Comparison of ENCODE assay signal across 8 mouse cellular contexts in the genomic region with DNA sequence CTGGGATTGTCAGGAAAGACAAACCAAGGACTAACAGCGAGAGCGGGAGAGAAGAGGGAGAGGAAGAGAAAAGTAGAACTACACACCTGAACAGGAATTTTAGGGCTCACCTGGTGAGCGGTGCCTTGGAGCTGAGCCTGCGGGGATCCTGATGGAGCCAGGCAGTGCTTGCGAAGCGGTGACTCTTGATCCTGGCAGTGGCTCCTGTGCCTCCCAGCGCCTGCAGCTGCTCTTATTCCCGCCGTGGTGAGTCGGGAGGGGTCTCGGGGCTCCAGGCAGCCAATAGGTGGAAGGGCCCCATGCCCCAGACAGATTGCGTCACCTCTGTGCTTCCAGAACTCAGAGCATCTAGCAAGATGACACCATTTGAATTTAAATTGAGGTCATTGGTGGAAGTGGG. TPM values are rescaled to one million over a fixed set of nuclear protein-coding genes. Genes with fewer than 3 reads are reported as not detected.
DNase-seq lines count a peak whose midpoint lies in the region; ATAC-seq and TF ChIP-seq lines count a peak whose summit lies in the region.

Calca (minus strand) TSS at position 256 of the 400 bp plus-strand sequence.

- no peaks in the 10 kb centered on the region for H3K36me3 ChIP-seq in megakaryocyte, embryonic 14.5 days (replicated peaks; ENCODE audit: low read length)
- no peaks in the 10 kb centered on the region for H3K36me3 ChIP-seq in kidney, embryonic 15.5 days

- peaks cover 56% of the 10 kb centered on the region for H3K27me3 ChIP-seq in megakaryocyte, embryonic 14.5 days (replicated peaks)
- peaks cover 48% of the 10 kb centered on the region for H3K27me3 ChIP-seq in kidney, embryonic 15.5 days

- H3K9me3 ChIP-seq in megakaryocyte, embryonic 14.5 days = no peaks in the 10 kb centered on the region
- H3K9me3 ChIP-seq in kidney, embryonic 15.5 days (replicated peaks) = no peaks in the 10 kb centered on the region

- WGBS in kidney, embryonic 15.5 days = under 1% methylated on average over 12 of the region's 12 CpGs

- peak; percentile 10 for DNase-seq in cerebellum, adult 11-12 months

- H3K4me3 ChIP-seq in megakaryocyte, embryonic 14.5 days (replicated peaks) = peak within 1 kb of the TSS; percentile 90
- peak within 1 kb of the TSS; percentile 13; the same call in 1 of the 2 replicates for H3K4me3 ChIP-seq in embryonic fibroblast, embryonic 13.5 days (ENCODE audit: insufficient read depth, low read length)
- peak within 1 kb of the TSS; percentile 42 for H3K4me3 ChIP-seq in kidney, embryonic 15.5 days (replicated peaks)

- H3K27ac ChIP-seq in embryonic fibroblast, embryonic 13.5 days (ENCODE audit: insufficient read depth, low read length) = no peak within 1 kb of the TSS
- H3K27ac ChIP-seq in kidney, embryonic 15.5 days = no peak within 1 kb of the TSS

- ATAC-seq in megakaryocyte, adult 5-6 weeks (ENCODE audit: poor library complexity, severe bottlenecking) = no peak
- ATAC-seq in kidney, embryonic 15.5 days (replicated peaks; ENCODE audit: low FRiP score) = no peak
- 0 out of 2 replicates have a peak, but pooled peaks have one; percentile 12 for ATAC-seq in megakaryocyte-erythroid progenitor cell, adult 5-6 weeks (replicated peaks; ENCODE audit: low FRiP score, low TSS enrichment, poor library complexity, severe bottlenecking)
- ATAC-seq in monocyte, adult 5-6 weeks (replicated peaks; ENCODE audit: insufficient number of reproducible peaks, low FRiP score, low TSS enrichment, poor library complexity, severe bottlenecking) = no peak
- ATAC-seq in inflammation-experienced regulatory T-cells, adult 6 months = no peak

- no peak for TF ChIP-seq CTCF in embryonic fibroblast, embryonic 13.5 days (IDR thresholded peaks at IDR 0.05; ENCODE audit: borderline replicate concordance, insufficient read depth, low read length)

- TF ChIP-seq POLR2A in embryonic fibroblast, embryonic 13.5 days (IDR thresholded peaks at IDR 0.05; ENCODE audit: low read depth, low read length) = no peak

- H3K4me2 ChIP-seq in kidney, embryonic 15.5 days = peak within 1 kb of the TSS; percentile 74

- peaks cover 20% of the 10 kb centered on the region for H3K4me1 ChIP-seq in megakaryocyte, embryonic 14.5 days
- peaks cover 3% of the 10 kb centered on the region for H3K4me1 ChIP-seq in embryonic fibroblast, embryonic 13.5 days (ENCODE audit: control insufficient read depth, insufficient read depth, low read length)
- H3K4me1 ChIP-seq in kidney, embryonic 15.5 days = peaks cover 9% of the 10 kb centered on the region

- H3K9ac ChIP-seq in kidney, embryonic 15.5 days = peak within 1 kb of the TSS; percentile 7; the same call in 1 of the 2 replicates

RNA-seq across cellular contexts. Expression of gene Calca, which starts in this region (rescaled TPM):
- 5.9 TPM in 1 of 2 replicates, not detected in the other for polyA plus RNA-seq in megakaryocyte, embryonic 14.5 days (2012; ENCODE audit: insufficient read depth, low replicate concordance)
- not detected in 2 replicates for total RNA-seq in megakaryocyte, adult 5-6 weeks (2015)
- total RNA-seq in megakaryocyte, adult 5-6 weeks (2017) = not detected in 2 replicates
- 1.4 TPM in 1 of 2 replicates, not detected in the other for polyA plus RNA-seq in embryonic fibroblast, embryonic 13.5 days (2011; ENCODE audit: insufficient read length, low read depth, missing spikeins)
- polyA plus RNA-seq in kidney, embryonic 15.5 days (2015; fragmentation: Nextera tagmentation; extraction: Ambion mirVana) = 1.6 and 1.8 TPM in 2 replicates
- not detected in 2 replicates for total RNA-seq in megakaryocyte-erythroid progenitor cell, adult 5-6 weeks (2014; fragmentation: Nextera tagmentation)
- total RNA-seq in megakaryocyte-erythroid progenitor cell, adult 5-6 weeks (2017) = not detected in 2 replicates
- not detected in 3 replicates for total RNA-seq in monocyte, adult 5-6 weeks (2017)
- under 1 TPM in 1 of 3 experiments, not detected in 2; 0.78 TPM for polyA plus RNA-seq in inflammation-experienced regulatory T-cells, adult 6 months (2017; shearing (Covaris generic))

Comparison
In these comparisons a context has a peak if more than half of its experiments do, and no peak if none do; other contexts are left out.
1. Peak in ATAC-seq in megakaryocyte-erythroid progenitor cell, adult 5-6 weeks; RNA of the gene not detected or under 1 TPM.
2. H3K4me3 ChIP-seq: peak in every context shown above with its lines; median percentile 90 in megakaryocyte, embryonic 14.5 days; 42 in kidney, embryonic 15.5 days; 13 in embryonic fibroblast, embryonic 13.5 days.